Mouse (Mus musculus) stomach, embryonic 16.5 days (tissue): ENCODE results near the gene Klk12. TPM values are rescaled to one million over a fixed set of nuclear protein-coding genes. Genes with fewer than 3 reads are reported as not detected.

ENCODE experiments used
- ATAC-seq: fragments of 200-750 bp; cut with Nextera tagmentation; 2 replicates; pipeline ENCODE4 v1.8.0; 2017; ENCODE audit warnings: moderate number of reproducible peaks, moderate TSS enrichment; ENCODE audit not compliant: insufficient read depth, low FRiP score
- H3K27ac ChIP-seq: fragments of 300-500 bp; sonication (generic); 2 replicates; pipeline ENCODE4 v1.5.1; 2014; ENCODE audit warnings: low read length
- H3K27me3 ChIP-seq: fragments of 300-500 bp; sonication (generic); 2 replicates; pipeline ENCODE4 v1.6.1; 2014; ENCODE audit warnings: low read length, control low read depth, mixed read lengths; ENCODE audit not compliant: control insufficient read depth, insufficient read depth
- H3K36me3 ChIP-seq: fragments of 300-500 bp; sonication (generic); 2 replicates; pipeline ENCODE4 v1.6.1; 2014; ENCODE audit warnings: low read length; ENCODE audit not compliant: control insufficient read depth, insufficient read depth
- H3K4me1 ChIP-seq: fragments of 300-500 bp; sonication (generic); 2 replicates; pipeline ENCODE4 v1.6.1; 2014; ENCODE audit warnings: low read length, control low read depth, mixed read lengths; ENCODE audit not compliant: control insufficient read depth, insufficient read depth
- H3K4me2 ChIP-seq: fragments of 300-500 bp; sonication (generic); 2 replicates; pipeline ENCODE4 v1.6.1; 2014; ENCODE audit warnings: low read depth, low read length, mixed read lengths
- H3K4me3 ChIP-seq: fragments of 300-500 bp; sonication (generic); replicated peaks from 2 replicates; pipeline ENCODE4 v1.5.1; 2014; ENCODE audit warnings: mild to moderate bottlenecking, low read length
- H3K9ac ChIP-seq: fragments of 300-500 bp; sonication (generic); 2 replicates; pipeline ENCODE4 v1.6.1; 2014; ENCODE audit warnings: low read length
- H3K9me3 ChIP-seq: fragments of 300-500 bp; sonication (generic); replicated peaks from 2 replicates; pipeline ENCODE4 v1.6.1; 2016; ENCODE audit warnings: low read length, control low read depth; ENCODE audit not compliant: control insufficient read depth
- WGBS: fragments of 180-500 bp; shearing (Covaris S2); extraction: QIAGEN DNeasy Blood & Tissue Kit; methylation state at CpG from one replicate; pipeline ENCODE4 v1.1.7; 2014; 5-methylcytosine and 5-hydroxymethylcytosine counted together
- polyA plus RNA-seq: library from polyadenylated mRNA; unstranded; fragments of >200 nt; fragmentation: Nextera tagmentation; extraction: Ambion mirVana; gene quantifications from 2 replicates; pipeline ENCODE4 v1.2.1, GENCODE M21; 2015

Gene Klk12
- polyA plus RNA-seq, 1 experiment from 2014 or later, result 7.3 TPM

DNA sequence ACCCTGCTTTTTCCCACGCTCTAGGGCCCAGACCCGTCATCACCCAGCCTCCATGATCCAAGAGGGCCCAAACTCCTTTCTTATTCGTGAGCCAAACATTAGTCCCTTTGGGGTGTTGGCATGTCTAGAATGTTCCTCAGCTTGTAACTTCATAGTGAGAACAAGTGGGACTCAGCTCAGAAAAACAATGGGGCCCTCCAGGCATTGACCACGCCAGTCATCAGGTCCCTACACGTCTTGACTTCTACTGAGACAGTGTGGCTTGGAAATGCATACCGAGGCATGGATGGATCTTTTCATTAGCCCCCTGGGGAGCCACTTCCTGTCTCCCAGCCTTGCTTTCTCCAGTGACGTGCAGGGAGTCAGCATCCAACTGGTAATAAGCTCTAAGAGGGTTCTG lies 31.2 kb downstream of the Klk12 start:
- H3K9ac ChIP-seq, result no peak overlapping the region
- WGBS, result 68% methylated on average over 7 of the region's 7 CpGs
- no peaks in the 10 kb centered on the region for H3K9me3 ChIP-seq
- H3K27ac ChIP-seq, result no peak overlapping the region
- H3K4me3 ChIP-seq, result no peak overlapping the region
- ATAC-seq, result no peak
- H3K27me3 ChIP-seq, result no peaks in the 10 kb centered on the region
- no peaks in the 10 kb centered on the region for H3K36me3 ChIP-seq
- no peak overlapping the region for H3K4me2 ChIP-seq
- peaks cover 3% of the 10 kb centered on the region; the same call in 1 of the 2 replicates for H3K4me1 ChIP-seq

DNA sequence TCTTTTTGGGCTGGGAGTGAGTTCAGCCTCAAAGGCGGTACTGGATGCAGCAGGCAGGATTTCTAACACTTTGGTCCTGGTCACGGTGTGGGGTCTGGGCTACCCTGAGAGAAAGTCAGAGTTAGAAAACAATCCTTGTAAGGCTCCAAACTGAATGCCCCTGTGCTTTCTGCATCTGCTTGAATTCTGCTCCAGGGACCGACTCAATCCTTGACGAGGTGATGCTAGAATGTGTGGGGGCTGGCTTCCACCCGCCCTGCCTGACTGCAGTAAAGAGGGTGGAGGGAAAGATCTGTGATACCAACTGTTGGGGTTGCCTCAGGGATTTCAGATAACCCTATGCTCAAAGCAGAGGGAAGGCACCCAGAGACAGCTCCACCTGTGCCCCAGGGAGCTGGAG lies 42.3 kb downstream of the Klk12 start, which contains the start of gene Klk7:
TSS of gene Klk7 (plus strand) at position 301 of the 400 bp plus-strand sequence.
- WGBS, result 50% methylated on average over 5 of the region's 5 CpGs
- ATAC-seq, result no peak
- H3K27ac ChIP-seq, result no peak within 1 kb of the TSS

DNA sequence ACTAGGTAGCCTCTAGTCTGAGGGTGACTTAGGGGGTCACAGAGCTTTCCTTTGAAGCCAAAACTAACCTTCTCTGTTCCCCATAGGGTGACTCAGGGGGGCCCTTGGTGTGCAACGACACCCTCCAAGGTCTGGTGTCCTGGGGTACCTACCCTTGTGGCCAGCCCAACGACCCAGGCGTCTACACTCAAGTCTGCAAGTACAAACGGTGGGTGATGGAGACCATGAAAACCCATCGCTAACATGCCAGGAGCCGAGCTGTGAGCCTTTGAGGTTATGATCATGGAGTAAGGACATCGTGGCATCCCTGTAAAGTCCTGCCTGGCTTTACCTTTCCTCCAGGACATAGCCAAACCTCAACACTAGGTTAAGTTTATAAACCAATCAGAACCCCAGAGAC lies 46.5 kb downstream of the Klk12 start:
- H3K9me3 ChIP-seq, result no peaks in the 10 kb centered on the region

More for the DNA sequence above, 42.3 kb downstream of the Klk12 start, which contains the start of gene Klk7:
- Histone ChIP-seq H3K9me3 (no peaks in the 10 kb centered on the region), H3K4me1 (no peaks in the 10 kb centered on the region), H3K27me3 (no peaks in the 10 kb centered on the region), H3K4me2 (no peak within 1 kb of the TSS), H3K4me3 (no peak within 1 kb of the TSS), H3K36me3 (no peaks in the 10 kb centered on the region), H3K9ac (no peak within 1 kb of the TSS)

DNA sequence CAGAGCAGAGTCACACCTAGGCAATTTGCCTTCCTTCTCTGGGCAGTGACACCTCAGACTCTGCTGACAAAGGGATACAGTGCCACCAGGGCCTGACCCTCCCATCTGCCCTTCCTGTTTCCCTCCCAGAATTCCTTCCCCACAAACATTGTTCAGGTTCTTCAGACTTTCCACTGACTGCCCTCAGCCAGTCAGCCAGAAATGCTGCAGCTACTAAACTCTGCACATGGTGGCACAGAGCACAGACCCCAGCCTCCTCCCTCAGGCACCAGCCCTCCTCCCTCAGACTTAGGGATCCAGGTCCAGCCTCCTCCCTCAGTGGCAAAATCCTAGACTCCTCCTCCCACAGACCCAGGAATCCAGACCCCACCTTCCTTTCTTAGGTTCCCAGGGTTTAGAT lies 48.0 kb downstream of the Klk12 start:
- no peak for ATAC-seq
- H3K27me3 ChIP-seq, result no peaks in the 10 kb centered on the region

More for the DNA sequence above, 46.5 kb downstream of the Klk12 start:
- Histone ChIP-seq H3K4me3 (no peak overlapping the region), H3K27me3 (no peaks in the 10 kb centered on the region), H3K4me1 (no peaks in the 10 kb centered on the region), H3K36me3 (no peaks in the 10 kb centered on the region), H3K4me2 (no peak overlapping the region), H3K9ac (no peak overlapping the region), H3K27ac (no peak overlapping the region)
- no peak for ATAC-seq
- 85% methylated on average over 7 of the region's 7 CpGs for WGBS

DNA sequence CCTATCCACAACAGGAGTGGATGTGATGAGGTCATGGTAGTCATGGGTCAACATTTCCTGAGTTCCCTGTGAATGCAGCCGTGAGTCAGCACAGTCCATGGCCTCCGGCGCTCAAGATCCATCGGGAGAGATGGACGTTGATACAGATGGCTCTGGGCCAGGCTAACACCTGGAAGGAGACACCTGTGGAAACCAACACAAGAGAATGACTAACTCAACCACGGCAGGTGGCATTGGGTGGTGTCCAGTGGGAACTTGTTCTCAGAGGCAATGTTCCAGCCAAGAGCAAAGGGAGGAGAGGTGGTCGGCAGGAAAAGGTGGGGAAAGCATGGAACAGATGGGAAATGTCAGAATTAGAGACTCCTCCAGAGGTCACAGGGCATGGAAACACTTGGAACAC lies 52.9 kb downstream of the Klk12 start:
- Histone ChIP-seq H3K9me3 (no peaks in the 10 kb centered on the region), H3K4me3 (no peak overlapping the region), H3K27ac (no peak overlapping the region), H3K4me2 (no peak overlapping the region), H3K9ac (no peak overlapping the region), H3K27me3 (no peaks in the 10 kb centered on the region), H3K4me1 (no peaks in the 10 kb centered on the region), H3K36me3 (no peaks in the 10 kb centered on the region)
- no peak for ATAC-seq
- 83% methylated on average over 7 of the region's 7 CpGs for WGBS

More for the DNA sequence above, 48.0 kb downstream of the Klk12 start:
- H3K9me3 ChIP-seq, result no peaks in the 10 kb centered on the region
- H3K4me1 ChIP-seq, result no peaks in the 10 kb centered on the region
- H3K9ac ChIP-seq, result no peak overlapping the region
- H3K27ac ChIP-seq, result no peak overlapping the region
- H3K36me3 ChIP-seq, result no peaks in the 10 kb centered on the region
- H3K4me3 ChIP-seq, result no peak overlapping the region
- no peak overlapping the region for H3K4me2 ChIP-seq

Other genes starting within 250 kb of the Klk12 start
- gene Cd33, start 224.5 kb upstream of the Klk12 start, polyA plus RNA-seq, result 3.0 and 3.7 TPM in 2 replicates
- gene Zfp658, start 206.6 kb upstream of the Klk12 start, polyA plus RNA-seq, result 3.5 and 3.6 TPM in 2 replicates
- 11.3 and 12.9 TPM in 2 replicates for gene Zfp719, start 189.3 kb upstream of the Klk12 start, polyA plus RNA-seq
- not detected in 2 replicates for gene Zfp819, start 161.7 kb upstream of the Klk12 start, polyA plus RNA-seq
- 1.0 and 1.4 TPM in 2 replicates for gene Ceacam18, start 134.2 kb upstream of the Klk12 start, polyA plus RNA-seq
- gene Siglece, start 108.7 kb upstream of the Klk12 start, polyA plus RNA-seq, result 2.2 and 2.6 TPM in 2 replicates
- 11.7 and 12.2 TPM in 2 replicates for gene Ctu1, start 96.9 kb upstream of the Klk12 start, polyA plus RNA-seq
- 0.28 and 1.1 TPM in 2 replicates for gene Klk14, start 78.5 kb upstream of the Klk12 start, polyA plus RNA-seq
- gene Klk13, start 56.3 kb upstream of the Klk12 start, polyA plus RNA-seq, result 17.6 and 46.1 TPM in 2 replicates
- gene Klk11, start 5.7 kb downstream of the Klk12 start, polyA plus RNA-seq, result 25.3 and 37.4 TPM in 2 replicates
- gene Klk10, start 12.1 kb downstream of the Klk12 start, polyA plus RNA-seq, result 42.4 and 129 TPM in 2 replicates
- 2.7 and 5.3 TPM in 2 replicates for gene Klk9, start 23.0 kb downstream of the Klk12 start, polyA plus RNA-seq
- gene Klk8, start 28.7 kb downstream of the Klk12 start, polyA plus RNA-seq, result 31.0 and 55.1 TPM in 2 replicates
- 0.22 and 0.66 TPM in 2 replicates for gene Klk7, start 42.4 kb downstream of the Klk12 start, polyA plus RNA-seq
- 0.30 and 0.42 TPM in 2 replicates for gene Klk6, start 55.6 kb downstream of the Klk12 start, polyA plus RNA-seq
- 0.10 TPM in 1 of 2 replicates, not detected in the other for gene Klk5, start 73.1 kb downstream of the Klk12 start, polyA plus RNA-seq
- 0.18 TPM in 1 of 2 replicates, not detected in the other for gene Klk4, start 112.3 kb downstream of the Klk12 start, polyA plus RNA-seq
- not detected in 2 replicates for gene Klk15, start 164.8 kb downstream of the Klk12 start, polyA plus RNA-seq
- 1.3 and 1.5 TPM in 2 replicates for gene Klk1b8, start 181.8 kb downstream of the Klk12 start, polyA plus RNA-seq
- gene Klk1b1, start 197.9 kb downstream of the Klk12 start, polyA plus RNA-seq, result not detected in 2 replicates
- gene Klk1b9, start 207.2 kb downstream of the Klk12 start, polyA plus RNA-seq, result not detected in 2 replicates
- gene Klk1b11, start 227.0 kb downstream of the Klk12 start, polyA plus RNA-seq, result 0.36 TPM in 1 of 2 replicates, not detected in the other
- gene Klk1b26, start 243.3 kb downstream of the Klk12 start, polyA plus RNA-seq, result 0.94 TPM in 1 of 2 replicates, not detected in the other